Mouse (Mus musculus): ENCODE data around the gene D6Ertd527e.

DNA sequence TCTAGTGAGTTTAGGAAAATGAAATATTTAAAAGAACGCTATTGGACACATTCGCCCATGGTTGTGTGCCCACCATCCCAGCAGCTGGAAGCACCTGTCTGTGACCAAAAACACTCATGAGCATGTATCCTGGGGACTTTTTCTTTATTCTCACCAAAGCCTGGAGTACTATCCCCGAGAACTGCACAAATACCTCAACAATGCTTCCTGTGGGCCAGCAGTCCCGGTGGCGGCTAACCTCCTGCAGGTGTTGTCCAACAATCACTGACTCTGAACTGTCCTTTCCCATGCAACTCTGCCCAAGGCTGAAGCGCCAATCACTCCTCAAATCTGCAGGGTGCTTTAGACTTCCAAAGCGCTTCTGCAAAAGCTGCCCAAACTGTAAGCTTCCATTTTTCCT, 12.1 kb downstream of the D6Ertd527e start:
- TF ChIP-seq POLR2A (IDR thresholded peaks at IDR 0.05; ENCODE audit: extremely low read depth, insufficient read depth, low read length) (no peak), CTCF (IDR thresholded peaks at IDR 0.05; ENCODE audit: low read depth, low read length) (no peak)
